Mouse (Mus musculus) forebrain, embryonic 13.5 days (tissue): ENCODE data around the gene Galnt6. TPM values are rescaled to one million over a fixed set of nuclear protein-coding genes. Genes with fewer than 3 reads are reported as not detected.

ENCODE experiments used
- ATAC-seq: fragments of 200-750 bp; cut with Nextera tagmentation; 2 replicates; pipeline ENCODE4 v1.8.0; 2017
- H3K27ac ChIP-seq: fragments of 300-500 bp; sonication (generic); 2 replicates; pipeline ENCODE4 v1.5.1; 2015; ENCODE audit warnings: inconsistent platforms, mild to moderate bottlenecking, moderate library complexity
- H3K27me3 ChIP-seq: fragments of 300-500 bp; sonication (generic); 2 replicates; pipeline ENCODE4 v1.6.1; 2015; ENCODE audit warnings: mild to moderate bottlenecking, inconsistent platforms
- H3K36me3 ChIP-seq: fragments of 300-500 bp; sonication (generic); 2 replicates; pipeline ENCODE4 v1.6.1; 2015; ENCODE audit warnings: mild to moderate bottlenecking, inconsistent platforms; ENCODE audit not compliant: poor library complexity, severe bottlenecking
- H3K4me1 ChIP-seq: fragments of 300-500 bp; sonication (generic); 2 replicates; pipeline ENCODE4 v1.6.1; 2015; ENCODE audit warnings: inconsistent platforms
- H3K4me2 ChIP-seq: fragments of 300-500 bp; sonication (generic); 2 replicates; pipeline ENCODE4 v1.6.1; 2015; ENCODE audit warnings: inconsistent platforms, mild to moderate bottlenecking, moderate library complexity
- H3K4me3 ChIP-seq: fragments of 300-500 bp; sonication (generic); 2 replicates; pipeline ENCODE4 v1.5.1; 2015; ENCODE audit warnings: mild to moderate bottlenecking, inconsistent platforms
- H3K9ac ChIP-seq: fragments of 300-500 bp; sonication (generic); 2 replicates; pipeline ENCODE4 v1.6.1; 2015; ENCODE audit warnings: mild to moderate bottlenecking, inconsistent platforms
- H3K9me3 ChIP-seq: fragments of 300-500 bp; sonication (generic); replicated peaks from 2 replicates; pipeline ENCODE4 v1.6.1; 2016; ENCODE audit warnings: inconsistent platforms
- WGBS: fragments of 180-500 bp; shearing (Covaris S2); methylation state at CpG from one replicate; pipeline ENCODE4 v1.1.7; 2015; 5-methylcytosine and 5-hydroxymethylcytosine counted together
- polyA plus RNA-seq: library from polyadenylated mRNA; unstranded; fragments of >200 nt; fragmentation: Nextera tagmentation; extraction: Ambion mirVana; gene quantifications from 2 replicates; pipeline ENCODE4 v1.2.1, GENCODE M21; 2015

Galnt6 gene
- polyA plus RNA-seq, 1 experiment from 2014 or later = 0.06 TPM

DNA sequence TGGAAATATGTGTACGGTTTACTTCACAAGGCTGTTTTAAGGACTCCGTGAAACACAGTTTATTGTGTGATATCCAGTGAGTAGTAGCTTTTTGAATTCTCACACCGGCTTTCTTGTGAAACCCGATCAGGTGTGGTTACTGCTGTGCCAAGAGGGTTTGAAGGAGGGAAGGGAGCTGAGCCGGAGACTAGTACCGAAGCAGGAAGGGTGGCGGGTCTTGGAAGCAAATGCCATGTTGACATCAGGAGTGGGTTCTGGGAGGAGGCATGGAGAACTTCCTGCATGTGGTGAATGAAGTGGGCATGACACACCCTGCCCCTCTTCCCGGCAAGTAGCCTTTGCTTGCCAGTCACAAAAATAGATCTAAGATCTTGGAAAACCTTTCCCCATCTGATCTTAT is 33.5 kb upstream of the Galnt6 start:
- Histone ChIP-seq H3K9ac (peak overlapping the region; percentile 84), H3K27ac (no peak overlapping the region), H3K4me1 (peaks cover 20% of the 10 kb centered on the region), H3K4me2 (peak overlapping the region; percentile 75), H3K9me3 (no peaks in the 10 kb centered on the region), H3K4me3 (peak overlapping the region; percentile 80), H3K36me3 (0 out of 2 replicates have a peak, but pooled peaks cover 13% of the 10 kb centered on the region), H3K27me3 (no peaks in the 10 kb centered on the region)
- no peak for ATAC-seq
- WGBS = 41% methylated on average over 8 of the region's 8 CpGs

DNA sequence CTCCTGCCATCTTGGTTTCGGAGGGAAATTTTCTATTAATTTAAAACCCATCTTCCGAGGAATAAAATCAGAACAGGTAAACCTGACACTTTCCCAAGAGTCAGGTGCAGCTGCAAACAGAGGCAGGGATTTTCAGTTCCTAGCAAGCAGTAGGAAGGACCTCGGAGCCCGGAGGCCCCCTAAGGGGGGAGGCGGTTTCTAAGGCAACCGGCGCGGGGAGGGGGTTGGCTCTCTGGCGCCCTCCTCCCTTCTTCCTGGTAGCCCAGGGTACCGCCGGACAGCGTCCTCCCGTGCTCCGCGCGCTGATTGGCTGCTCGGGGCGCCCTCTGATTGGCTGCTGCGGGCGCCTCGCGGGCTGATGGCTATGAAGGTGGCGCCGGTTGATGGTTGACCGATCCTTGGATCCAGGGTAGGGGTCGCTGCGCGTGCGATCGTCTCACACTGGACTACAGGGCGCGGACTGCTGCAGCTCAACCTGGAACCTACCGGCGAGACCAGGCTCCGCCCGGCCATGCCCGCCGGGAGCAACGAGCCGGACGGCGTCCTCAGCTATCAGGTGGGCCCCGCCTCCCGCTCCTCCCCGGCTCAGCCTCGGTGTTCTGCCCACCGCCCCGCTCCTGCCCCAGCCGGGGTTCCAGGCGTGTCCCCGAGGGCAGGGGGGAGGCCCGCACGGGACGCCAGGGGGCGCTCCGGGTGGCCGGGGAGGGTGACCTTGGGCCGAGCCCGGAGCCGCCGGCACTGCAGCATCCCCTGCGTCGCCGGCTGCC is 32.4 kb upstream of the Galnt6 start, which contains the start of gene Slc4a8:
Gene Slc4a8 (plus strand): TSS at position 329 of the 767 bp plus-strand sequence.
- Histone ChIP-seq H3K27ac (peak within 1 kb of the TSS; percentile 87), H3K9ac (peak within 1 kb of the TSS; percentile 84)
- peak; percentile 97 for ATAC-seq

GRCm38 (mm10) chr15:100761036-100761418 is 31.9 kb upstream of the Galnt6 start:
- no peaks in the 10 kb centered on the region for H3K9me3 ChIP-seq
- H3K4me1 ChIP-seq = peaks cover 20% of the 10 kb centered on the region
- peak overlapping the region; percentile 75 for H3K4me2 ChIP-seq
- peak; percentile 19; the same call in 1 of the 2 replicates for ATAC-seq
- WGBS = 11% methylated on average over 9 of the region's 9 CpGs
- H3K36me3 ChIP-seq = 0 out of 2 replicates have a peak, but pooled peaks cover 9% of the 10 kb centered on the region
- H3K9ac ChIP-seq = peak overlapping the region; percentile 23
- H3K4me3 ChIP-seq = peak overlapping the region; percentile 80
- H3K27ac ChIP-seq = peak overlapping the region; percentile 87
- no peaks in the 10 kb centered on the region for H3K27me3 ChIP-seq

More for the DNA sequence above, 32.4 kb upstream of the Galnt6 start, which contains the start of gene Slc4a8:
- Histone ChIP-seq H3K27me3 (no peaks in the 10 kb centered on the region), H3K9me3 (no peaks in the 10 kb centered on the region), H3K4me3 (peak within 1 kb of the TSS; percentile 80), H3K4me2 (peak within 1 kb of the TSS; percentile 75), H3K4me1 (peaks cover 20% of the 10 kb centered on the region), H3K36me3 (0 out of 2 replicates have a peak, but pooled peaks cover 10% of the 10 kb centered on the region)
- WGBS = under 1% methylated on average over 61 of the region's 64 CpGs

GRCm38 (mm10) chr15:100759286-100759685 is 30.1 kb upstream of the Galnt6 start:
- no peak overlapping the region for H3K27ac ChIP-seq
- H3K4me2 ChIP-seq = no peak overlapping the region
- H3K27me3 ChIP-seq = no peaks in the 10 kb centered on the region
- no peaks in the 10 kb centered on the region for H3K36me3 ChIP-seq
- 84% methylated on average over 10 of the region's 10 CpGs for WGBS
- H3K4me1 ChIP-seq = peaks cover 33% of the 10 kb centered on the region
- no peak for ATAC-seq
- H3K9me3 ChIP-seq = no peaks in the 10 kb centered on the region
- H3K4me3 ChIP-seq = no peak overlapping the region
- H3K9ac ChIP-seq = no peak overlapping the region

DNA sequence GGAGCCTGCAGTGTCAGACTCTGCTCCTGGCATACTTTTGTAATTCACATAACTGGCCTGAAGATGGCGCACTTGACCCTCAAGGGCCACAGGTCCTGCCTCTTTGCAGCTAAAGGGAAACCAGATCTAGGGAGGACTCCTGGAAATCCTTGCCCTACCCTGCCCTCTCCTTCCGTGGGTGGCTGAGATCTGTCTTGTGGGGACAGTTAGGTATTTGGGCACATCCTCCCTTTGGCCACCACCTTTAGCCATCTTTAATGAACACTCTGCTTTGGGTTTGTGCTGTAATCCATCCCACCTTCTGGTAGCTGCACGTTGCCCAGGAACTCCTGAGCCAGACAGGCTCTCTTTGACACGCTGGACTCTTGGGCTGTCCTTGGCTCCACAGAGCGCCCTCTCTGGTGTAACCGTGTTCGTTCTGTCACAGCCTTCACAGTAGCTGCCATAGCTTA is 28.4 kb upstream of the Galnt6 start:
- H3K9ac ChIP-seq = 0 out of 2 replicates have a peak overlapping the region, but pooled peaks have one; percentile 18
- H3K4me3 ChIP-seq = no peak overlapping the region
- H3K9me3 ChIP-seq = no peaks in the 10 kb centered on the region
- H3K36me3 ChIP-seq = no peaks in the 10 kb centered on the region
- no peak for ATAC-seq
- no peak overlapping the region for H3K27ac ChIP-seq
- H3K27me3 ChIP-seq = no peaks in the 10 kb centered on the region
- WGBS = 3% methylated on average over 7 of the region's 7 CpGs
- H3K4me1 ChIP-seq = peaks cover 25% of the 10 kb centered on the region
- H3K4me2 ChIP-seq = no peak overlapping the region

DNA sequence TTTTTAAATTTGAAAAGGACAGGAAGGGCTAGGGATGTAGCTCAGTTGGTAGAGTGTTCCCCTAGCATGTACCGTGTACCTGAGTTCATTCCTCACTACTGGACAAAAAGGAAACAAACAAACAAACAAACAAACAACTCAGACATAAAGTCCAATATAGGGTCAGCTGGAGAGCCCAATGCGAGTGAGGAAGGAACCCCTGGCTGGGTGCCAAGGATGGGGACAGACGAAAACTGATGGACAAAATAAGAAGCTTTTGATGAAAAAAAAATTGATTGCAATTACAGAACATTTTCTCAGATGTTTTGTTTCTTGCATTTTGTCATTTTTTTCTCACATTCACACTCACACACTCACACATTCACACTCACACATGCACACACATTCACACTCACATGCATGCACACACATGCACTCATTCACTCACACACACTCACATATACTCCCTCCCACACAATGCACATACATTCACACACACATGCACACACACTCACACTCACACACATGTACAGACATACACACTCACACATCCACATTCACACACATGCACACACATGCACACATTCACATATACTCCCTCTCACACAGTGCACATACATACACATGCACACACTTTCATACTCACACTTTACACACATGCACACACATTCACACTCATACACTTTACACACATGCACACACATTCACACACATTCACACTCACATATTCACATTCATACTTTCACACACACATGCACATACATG is 26.9 kb upstream of the Galnt6 start:
- Histone ChIP-seq H3K4me1 (peaks cover 19% of the 10 kb centered on the region), H3K27ac (no peak overlapping the region), H3K27me3 (no peaks in the 10 kb centered on the region), H3K4me2 (no peak overlapping the region), H3K9ac (no peak overlapping the region), H3K4me3 (no peak overlapping the region), H3K36me3 (no peaks in the 10 kb centered on the region), H3K9me3 (no peaks in the 10 kb centered on the region)
- no peak for ATAC-seq
- WGBS = 54% methylated on average over 3 of the region's 3 CpGs

- H3K9ac ChIP-seq = peak overlapping the region; percentile 48
- 26% methylated on average over 5 of the region's 8 CpGs for WGBS
- peak; percentile 29; the same call in 1 of the 2 replicates for ATAC-seq
- no peaks in the 10 kb centered on the region for H3K36me3 ChIP-seq
- no peaks in the 10 kb centered on the region for H3K9me3 ChIP-seq
- H3K4me3 ChIP-seq = peak overlapping the region; percentile 19
- H3K27me3 ChIP-seq = no peaks in the 10 kb centered on the region
- peak overlapping the region; percentile 51; the same call in 1 of the 2 replicates for H3K27ac ChIP-seq
- peaks cover 14% of the 10 kb centered on the region for H3K4me1 ChIP-seq
- peak overlapping the region; percentile 54 for H3K4me2 ChIP-seq
These were observed 26.3 kb upstream of the Galnt6 start for GRCm38 (mm10) chr15:100755498-100755859.

- 10% methylated on average over 11 of the region's 11 CpGs for WGBS
- H3K4me3 ChIP-seq = peak overlapping the region; percentile 19
- H3K9ac ChIP-seq = peak overlapping the region; percentile 48
- H3K36me3 ChIP-seq = no peaks in the 10 kb centered on the region
- ATAC-seq = peak; percentile 32
- no peaks in the 10 kb centered on the region for H3K9me3 ChIP-seq
- no peaks in the 10 kb centered on the region for H3K27me3 ChIP-seq
- H3K27ac ChIP-seq = peak overlapping the region; percentile 51; the same call in 1 of the 2 replicates
- H3K4me1 ChIP-seq = peaks cover 13% of the 10 kb centered on the region
- H3K4me2 ChIP-seq = peak overlapping the region; percentile 54
These were observed 25.8 kb upstream of the Galnt6 start for GRCm38 (mm10) chr15:100754805-100755497.

DNA sequence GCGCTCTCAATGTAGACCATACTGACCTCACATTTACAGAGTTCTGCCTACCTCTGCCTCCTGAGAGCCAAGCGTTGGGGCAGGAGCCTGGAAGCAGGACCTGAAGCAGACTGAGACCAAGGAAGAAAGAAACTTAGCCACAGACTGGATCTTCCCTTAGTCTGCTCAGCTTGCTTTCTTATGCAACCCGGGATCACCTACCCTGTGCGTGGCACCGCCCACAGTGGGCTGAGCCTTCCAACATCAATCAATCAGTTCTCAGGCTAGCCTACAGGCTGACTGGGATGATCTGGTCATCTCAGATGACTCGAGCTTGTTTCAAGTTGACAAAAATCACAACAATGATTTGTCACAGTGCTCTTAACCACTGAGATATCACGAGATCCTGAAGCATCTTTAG is 24.9 kb upstream of the Galnt6 start:
- WGBS = 48% methylated on average over 7 of the region's 7 CpGs
- Histone ChIP-seq H3K4me1 (peaks cover 13% of the 10 kb centered on the region), H3K4me3 (no peak overlapping the region), H3K4me2 (no peak overlapping the region), H3K27me3 (no peaks in the 10 kb centered on the region), H3K9ac (no peak overlapping the region), H3K9me3 (no peaks in the 10 kb centered on the region), H3K36me3 (no peaks in the 10 kb centered on the region), H3K27ac (no peak overlapping the region)
- ATAC-seq = no peak

- Histone ChIP-seq H3K27me3 (no peaks in the 10 kb centered on the region; the same call in 1 of the 2 replicates), H3K36me3 (no peaks in the 10 kb centered on the region), H3K4me3 (no peak overlapping the region), H3K27ac (no peak overlapping the region), H3K4me2 (no peak overlapping the region), H3K9me3 (no peaks in the 10 kb centered on the region), H3K9ac (no peak overlapping the region), H3K4me1 (peaks cover 13% of the 10 kb centered on the region)
- ATAC-seq = no peak
- WGBS = 61% methylated on average over 5 of the region's 5 CpGs
These were observed 23.9 kb upstream of the Galnt6 start for GRCm38 (mm10) chr15:100753045-100753444.

- Histone ChIP-seq H3K4me3 (no peak overlapping the region), H3K4me2 (no peak overlapping the region), H3K9me3 (no peaks in the 10 kb centered on the region), H3K4me1 (peaks cover 19% of the 10 kb centered on the region), H3K36me3 (no peaks in the 10 kb centered on the region), H3K9ac (no peak overlapping the region), H3K27me3 (no peaks in the 10 kb centered on the region; the same call in 1 of the 2 replicates), H3K27ac (no peak overlapping the region)
- ATAC-seq = no peak
- WGBS = 76% methylated on average over 2 of the region's 2 CpGs
These were observed 23.3 kb upstream of the Galnt6 start for GRCm38 (mm10) chr15:100752439-100752838.
